Mouse (Mus musculus) T-helper 17 cell (primary cell): Measurements from ENCODE around the gene Fam13a.

Experiments
- in situ Hi-C, 2 experiments: fragments of 300-600 bp; cut with MboI, MseI; formaldehyde crosslinking; loops; 1 replicate in 1 of 2; 2 replicates in 1 of 2; pipeline ENCODE4 v1.15.1; 2025; ENCODE audit warnings: high pct_unique_total_duplicates in 2 of 2

Gene Fam13a

DNA sequence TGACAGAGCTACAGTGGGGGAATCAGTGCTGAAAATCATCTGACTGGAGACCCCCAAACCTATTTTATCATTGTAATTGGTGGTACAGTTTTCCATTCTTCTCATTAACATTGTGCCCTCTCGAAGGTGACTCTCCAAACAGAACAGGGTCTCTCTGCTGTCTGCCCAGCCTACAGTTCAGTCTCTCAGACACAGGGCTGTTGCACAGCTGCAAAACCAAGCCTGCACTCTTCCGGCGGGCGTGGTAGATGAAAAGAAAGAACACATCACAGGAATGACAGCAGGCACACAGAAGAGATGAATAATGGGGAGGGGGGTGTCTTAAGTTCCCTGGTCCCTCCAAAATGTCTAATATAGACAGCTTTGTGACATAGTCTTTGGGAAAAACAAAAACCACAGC, 90.2 kb downstream of the Fam13a start:
- in situ Hi-C loops = loop anchor here in 1 of 2 experiments (10.0 kb wide), 1 partner anchor 1961 kb away; no protein-coding TSS in a partner anchor

DNA sequence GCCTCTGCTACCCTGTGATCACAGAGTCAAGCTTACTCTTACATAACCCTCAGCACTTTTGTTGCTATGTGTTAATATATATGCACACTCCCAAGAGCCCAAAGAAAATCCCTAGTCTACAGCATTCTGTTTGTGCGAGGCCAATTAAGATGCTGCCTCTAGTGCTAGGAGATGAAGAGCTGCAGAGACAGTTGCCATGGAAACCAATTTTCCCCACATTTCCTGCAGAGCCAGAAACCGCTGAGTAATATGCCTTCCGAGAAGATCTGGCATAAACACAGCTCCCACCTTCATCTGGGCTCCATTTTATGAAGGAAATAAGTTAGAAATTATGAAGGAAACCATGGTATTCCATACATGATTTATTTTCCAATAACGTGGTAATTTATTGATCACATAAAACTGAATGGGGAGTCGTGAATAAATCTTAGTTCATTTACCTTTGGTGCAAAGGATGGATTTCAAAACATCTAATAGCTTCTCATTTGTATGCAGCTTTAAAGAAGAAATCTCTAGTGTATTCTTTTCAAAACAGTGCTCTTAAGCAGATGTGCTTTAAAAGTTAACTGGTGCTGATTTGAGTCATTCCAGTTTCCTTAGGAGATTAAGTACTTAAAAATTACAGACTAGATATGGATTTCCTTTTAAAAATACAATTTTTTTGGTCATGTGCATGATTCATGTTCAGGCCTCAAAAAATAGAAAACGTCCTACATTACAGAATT, 91.0 kb downstream of the Fam13a start:
- in situ Hi-C loops = loop anchor here in 1 of 2 experiments (10.0 kb wide), 1 partner anchor 1961 kb away; no protein-coding TSS in a partner anchor

DNA sequence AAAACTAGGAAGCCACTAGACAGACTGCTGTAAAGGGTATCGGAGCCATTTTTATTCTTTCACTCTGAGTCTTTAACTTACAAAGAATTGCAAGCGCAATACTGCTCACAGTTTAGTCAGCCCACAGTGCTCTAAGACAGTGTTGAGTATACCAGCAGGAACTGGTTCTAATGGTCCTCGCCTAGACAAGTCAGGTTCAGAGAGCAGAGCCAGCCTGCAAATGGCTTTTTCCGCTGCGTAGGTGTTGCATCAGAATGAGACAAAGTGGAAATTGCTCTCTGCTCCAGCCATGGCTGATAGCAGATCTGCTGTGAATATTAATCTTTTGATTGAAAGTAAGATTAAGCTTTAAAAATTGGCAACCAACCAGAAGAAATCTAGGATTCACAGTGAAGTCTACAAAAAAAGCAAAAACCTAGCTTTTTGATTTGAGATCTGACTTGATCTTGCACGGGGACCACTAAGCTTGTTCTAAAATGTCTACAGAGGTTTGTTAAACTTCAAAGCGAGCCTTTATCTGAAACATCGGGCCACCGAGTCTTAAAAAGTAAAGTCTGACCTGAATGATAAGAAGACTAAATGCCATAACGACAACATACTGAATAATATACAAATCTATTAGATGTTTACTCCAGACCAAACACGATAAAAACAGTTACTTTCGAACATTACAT, 91.7 kb downstream of the Fam13a start:
- in situ Hi-C loops = loop anchor here in 1 of 2 experiments (10.0 kb wide), 1 partner anchor 1962 kb away; no protein-coding TSS in a partner anchor

DNA sequence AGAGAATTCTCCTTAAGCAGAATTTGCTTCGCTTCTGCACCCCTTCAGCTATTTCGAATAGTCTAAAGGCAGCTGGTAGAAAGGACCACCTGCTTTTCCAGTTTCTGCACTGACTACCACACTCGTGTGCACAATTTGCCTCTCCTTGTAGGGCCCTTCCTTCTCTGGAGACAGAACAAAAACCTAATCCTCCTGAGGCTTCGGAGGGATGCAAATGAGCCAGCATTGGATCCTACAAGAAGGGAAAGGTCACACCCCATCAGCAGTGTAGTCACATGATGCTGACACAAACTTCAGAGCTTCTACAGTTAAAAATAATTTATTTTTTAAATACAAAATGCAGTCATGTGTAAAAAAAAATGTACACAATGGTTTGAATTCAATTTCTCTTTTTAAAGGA, 93.2 kb downstream of the Fam13a start:
- in situ Hi-C loops = loop anchor here in 1 of 2 experiments (10.0 kb wide), 1 partner anchor 1964 kb away; no protein-coding TSS in a partner anchor

DNA sequence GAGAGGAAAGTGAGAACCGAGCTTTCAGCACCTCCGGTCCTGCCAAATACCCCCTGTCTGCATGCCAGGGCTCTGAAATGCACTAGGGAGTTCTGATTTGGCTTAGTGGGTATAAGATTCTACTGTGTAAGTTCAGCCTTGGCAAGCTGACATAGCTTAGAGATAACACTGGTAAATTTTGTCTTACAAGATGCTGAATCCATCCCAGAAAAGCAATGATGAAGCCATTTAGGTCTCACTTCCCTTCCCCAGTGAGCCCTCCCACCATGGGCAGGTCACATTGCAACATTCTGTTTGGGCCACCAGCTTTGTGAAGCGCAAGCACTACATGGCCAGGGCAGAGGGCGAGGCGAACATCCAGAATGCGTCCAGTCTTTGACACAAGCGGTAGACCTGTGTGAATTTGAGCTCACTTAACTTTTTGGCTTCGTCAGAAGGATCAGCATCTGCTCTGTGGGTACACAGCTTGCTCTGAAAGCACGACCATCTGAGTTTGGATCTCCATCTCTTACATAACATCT, 94.4 kb downstream of the Fam13a start:
- in situ Hi-C loops = loop anchor here in 1 of 2 experiments (10.0 kb wide), 1 partner anchor 1965 kb away; no protein-coding TSS in a partner anchor

DNA sequence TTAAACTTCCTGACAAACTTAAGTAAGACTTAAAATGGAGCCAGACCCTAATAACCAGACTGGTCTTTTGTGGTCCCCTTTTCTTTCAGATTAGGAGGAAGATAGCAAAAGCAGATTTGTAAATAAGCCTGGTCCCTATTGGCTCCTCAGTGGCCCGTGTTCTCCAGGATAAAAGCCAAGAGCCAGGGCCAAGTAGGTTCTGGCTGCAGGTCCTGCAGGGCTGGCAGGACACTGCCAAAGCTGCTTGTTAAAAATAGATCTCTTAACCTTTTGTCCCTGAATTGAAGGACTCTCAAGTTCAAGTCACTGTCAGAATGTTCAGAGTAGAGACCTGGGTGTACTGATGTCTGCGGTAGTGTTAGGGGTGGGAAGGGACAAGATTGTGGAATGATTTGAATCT, 96.5 kb downstream of the Fam13a start:
- in situ Hi-C loops = no loop called here

DNA sequence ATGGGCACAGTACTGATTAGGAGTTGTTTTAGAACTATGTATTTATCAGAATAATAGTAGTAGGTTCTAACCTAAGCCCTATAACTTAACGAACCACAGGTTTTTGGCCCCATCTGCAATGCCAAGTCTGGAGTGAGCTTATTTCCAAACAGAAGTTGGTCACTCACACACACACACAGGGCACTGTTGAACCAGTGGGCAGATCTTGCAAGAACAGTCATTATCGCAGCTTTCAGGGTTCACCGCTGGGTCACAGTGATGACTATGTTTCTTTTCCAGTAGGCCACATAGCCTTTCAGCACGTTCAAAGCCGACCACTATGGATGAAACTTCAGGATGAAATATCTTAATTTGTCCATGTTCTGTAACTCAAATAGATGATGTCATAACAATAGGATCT, 101.8 kb downstream of the Fam13a start:
- in situ Hi-C loops = no loop called here

DNA sequence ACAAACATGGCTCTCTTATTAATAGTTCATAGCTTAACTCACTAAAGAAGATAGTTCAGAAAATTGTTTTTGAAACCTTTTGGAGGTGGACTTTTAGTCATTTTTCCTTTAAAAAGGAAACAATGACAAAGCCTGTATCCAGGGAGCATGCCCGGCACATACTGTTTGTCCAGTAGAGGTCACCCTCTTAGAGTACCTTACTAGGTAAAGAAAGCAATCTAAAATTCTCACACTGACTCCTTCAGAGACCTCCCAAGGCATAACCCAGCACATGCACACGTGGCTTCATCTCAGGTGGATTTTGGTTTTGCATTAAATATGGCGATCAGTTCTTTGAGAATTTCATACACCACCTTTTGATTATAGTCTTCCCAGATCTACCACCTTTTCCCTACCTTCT, 102.7 kb downstream of the Fam13a start:
- in situ Hi-C loops = no loop called here

DNA sequence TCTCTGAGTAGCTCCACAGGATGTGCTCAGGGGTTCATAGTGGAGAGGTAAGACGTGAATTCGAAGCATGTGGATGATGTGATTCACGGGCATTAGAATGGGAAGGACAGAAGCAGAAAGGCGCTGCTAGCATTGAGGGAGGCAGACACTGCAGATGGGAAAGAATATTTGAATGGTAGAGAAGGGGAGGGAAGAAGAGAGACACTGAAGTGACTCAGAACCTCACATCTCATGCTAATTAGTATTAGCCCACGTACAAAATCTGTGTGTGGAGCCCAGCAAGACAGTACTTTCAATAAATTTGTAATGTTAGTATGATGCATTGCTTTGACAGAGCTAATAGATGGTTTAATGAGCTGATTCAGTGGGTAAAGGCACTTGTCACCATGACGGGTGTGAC, 103.6 kb downstream of the Fam13a start:
- in situ Hi-C loops = no loop called here

DNA sequence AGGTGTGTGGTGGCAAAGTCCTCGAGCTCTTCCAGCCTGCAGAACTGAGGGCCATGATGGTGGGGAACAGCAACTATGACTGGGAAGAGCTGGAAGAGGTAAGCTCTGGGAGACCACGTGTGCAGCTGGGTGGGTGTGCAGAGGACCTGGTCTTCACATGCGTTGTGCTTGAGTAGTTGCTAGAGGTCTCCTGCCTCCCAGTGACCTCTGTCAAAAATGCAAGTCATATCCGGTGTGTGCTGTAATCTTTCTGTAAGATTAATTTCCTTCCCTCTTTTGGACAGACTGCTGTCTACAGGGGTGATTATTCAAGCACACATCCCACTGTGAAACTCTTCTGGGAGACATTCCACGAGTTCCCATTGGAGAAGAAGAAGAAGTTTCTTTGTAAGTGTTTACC, 107.9 kb downstream of the Fam13a start:
- in situ Hi-C loops = no loop called here

DNA sequence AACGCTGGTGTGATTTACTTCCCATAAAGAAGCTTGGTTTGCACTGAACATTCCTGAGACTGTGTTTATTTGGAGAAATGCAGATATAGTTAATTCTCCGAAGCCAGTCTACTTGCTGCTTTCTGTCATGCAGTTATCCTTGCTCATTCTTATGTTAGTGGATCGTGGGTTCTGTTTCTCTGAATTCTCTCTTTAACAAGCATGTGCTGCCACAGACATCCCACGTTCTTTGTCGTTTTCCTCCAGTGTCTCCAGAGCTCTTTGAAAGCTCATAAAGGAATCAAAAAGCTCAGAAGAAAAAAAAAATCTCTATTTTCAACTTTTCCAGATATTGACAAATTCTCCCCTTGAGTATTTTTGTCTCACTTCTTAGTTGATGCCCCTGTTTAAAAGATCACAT, 110.4 kb downstream of the Fam13a start:
- in situ Hi-C loops = no loop called here

DNA sequence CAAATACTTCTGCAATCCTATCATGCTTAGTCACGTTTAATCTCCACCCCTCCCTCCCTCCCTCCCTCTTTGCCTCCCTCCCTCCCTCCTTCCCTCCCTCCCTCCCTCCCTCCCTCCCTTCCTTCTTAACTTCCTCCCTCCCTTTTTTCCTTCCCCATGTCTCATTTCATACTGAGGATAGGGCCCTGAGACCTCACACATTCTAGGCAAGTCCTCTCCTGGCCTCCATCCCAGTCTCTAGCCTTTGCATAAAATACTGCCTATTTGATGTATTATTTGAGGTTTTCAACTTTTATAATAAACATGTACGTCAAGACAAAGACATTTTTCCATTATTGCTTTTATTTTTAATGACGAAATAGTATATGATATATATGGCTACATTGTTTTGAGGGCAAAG, 110.8 kb downstream of the Fam13a start:
- in situ Hi-C loops = no loop called here

DNA sequence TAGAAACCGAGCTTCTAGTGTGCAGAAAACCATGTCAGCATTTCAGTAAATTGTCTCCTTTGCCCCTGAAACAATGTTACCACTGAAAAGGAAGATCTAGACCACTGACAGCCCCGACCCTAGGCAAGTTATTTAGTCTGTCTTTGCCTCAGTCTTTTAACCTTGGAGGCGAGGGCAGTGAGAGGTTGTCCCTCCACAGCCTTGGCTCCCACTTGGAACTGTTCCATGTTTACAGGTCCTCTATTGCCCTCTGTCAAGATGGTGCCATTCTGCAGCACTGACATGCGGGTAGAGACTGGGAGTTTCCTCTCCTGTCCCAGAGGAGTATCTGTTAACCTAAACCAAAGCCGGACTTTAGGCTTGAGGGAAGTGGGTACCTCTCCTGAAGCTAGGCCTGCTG, 111.5 kb downstream of the Fam13a start:
- in situ Hi-C loops = no loop called here

DNA sequence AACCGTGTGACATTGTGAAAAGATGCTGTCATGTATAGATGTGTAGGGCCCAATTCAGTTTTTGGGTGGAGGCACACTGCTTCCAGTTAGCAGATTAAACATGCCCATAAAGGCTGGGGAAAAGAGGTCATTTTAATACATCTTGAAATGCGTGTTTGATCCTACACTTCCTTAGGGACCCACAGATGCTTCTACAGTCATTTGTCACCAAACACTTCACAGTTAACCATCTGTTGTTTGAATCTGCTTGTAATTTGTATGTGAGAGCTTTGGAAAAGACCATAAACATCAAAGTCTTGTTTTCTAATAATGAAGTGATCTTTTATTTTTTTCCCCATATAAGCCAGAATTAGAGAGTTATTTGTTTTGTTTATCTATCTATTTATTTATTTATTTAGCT, 116.6 kb downstream of the Fam13a start:
- in situ Hi-C loops = no loop called here

DNA sequence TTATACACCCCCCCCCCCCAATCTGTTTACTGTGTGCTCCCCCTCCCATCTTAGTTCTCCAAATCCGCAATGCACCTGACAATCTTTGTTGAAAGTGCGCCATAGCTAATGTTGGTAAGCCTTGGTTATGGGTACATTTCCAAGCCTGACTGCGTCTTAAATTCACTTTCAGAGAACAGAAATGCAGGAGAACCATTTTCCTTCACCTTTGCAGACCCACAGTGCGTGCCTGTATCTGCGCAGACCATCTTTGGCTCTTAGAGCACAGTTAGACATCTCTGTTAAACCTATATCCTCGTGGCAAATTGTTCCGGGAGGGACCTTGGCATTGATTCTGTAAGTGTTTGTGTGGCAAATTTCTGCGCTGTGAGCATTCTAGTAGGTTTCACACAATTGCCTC, 117.0 kb downstream of the Fam13a start:
- in situ Hi-C loops = no loop called here

DNA sequence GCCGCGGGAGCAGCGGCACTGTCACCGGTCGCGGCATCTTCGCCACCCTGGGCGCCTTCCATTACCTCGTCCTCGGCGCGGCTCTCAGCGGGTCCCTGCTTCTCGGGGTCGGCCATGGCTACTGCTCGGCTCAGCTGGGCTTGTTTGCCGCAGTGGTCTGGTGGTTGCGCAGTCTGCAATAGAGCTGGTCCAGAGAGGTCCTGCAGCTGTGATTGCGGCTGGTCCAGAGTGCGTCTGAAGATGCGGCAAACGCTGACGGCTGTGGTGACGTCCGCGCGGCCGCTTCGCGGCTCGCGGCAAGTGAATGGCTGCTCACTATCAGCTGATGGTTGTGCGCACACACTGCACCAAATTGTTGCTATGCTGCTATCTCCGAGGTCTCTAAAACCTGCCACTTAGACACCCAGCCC, 117.5 kb downstream of the Fam13a start, which contains the start of gene Nap1l5:
Gene Nap1l5, minus strand, starts transcription at position 225 of the 410 bp plus-strand sequence.
- in situ Hi-C loops = no loop called here

DNA sequence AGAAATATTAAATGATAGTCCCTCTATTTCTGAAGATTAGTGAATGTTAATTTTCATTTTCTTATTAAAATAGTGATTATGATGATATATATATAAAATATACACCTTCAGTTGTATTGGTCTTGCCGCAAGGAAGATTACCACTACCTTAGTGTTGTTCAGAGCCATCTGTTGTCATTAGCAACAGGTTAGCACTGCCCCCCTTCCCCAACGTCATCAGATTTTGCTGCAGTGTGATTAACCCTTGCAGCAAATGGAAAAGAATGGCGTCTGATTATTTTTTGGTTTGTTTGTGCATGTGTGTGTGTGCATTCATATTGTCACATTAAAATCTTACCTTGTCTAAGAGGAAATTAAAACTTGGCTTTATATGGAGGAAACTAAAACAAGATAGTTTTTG, 119.8 kb downstream of the Fam13a start:
- in situ Hi-C loops = no loop called here

DNA sequence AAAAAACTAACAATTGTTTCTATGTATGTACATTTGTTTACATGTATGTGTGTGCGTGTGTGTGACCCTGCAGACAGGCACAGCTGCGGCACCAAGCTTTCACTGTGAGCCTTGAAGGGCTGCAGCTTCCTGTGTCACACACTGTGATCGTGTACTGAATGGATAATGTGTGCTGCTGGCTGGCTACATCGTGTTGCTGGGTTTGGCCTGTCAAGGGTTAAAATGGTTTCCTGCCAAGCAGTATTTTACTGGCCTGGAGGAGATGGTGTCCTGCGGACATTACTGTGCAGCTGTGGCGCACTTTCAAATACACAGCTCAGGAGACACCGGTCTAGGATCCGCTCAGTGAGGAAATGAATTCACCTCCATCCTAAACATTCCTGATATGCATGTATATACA, 121.2 kb downstream of the Fam13a start:
- in situ Hi-C loops = no loop called here

DNA sequence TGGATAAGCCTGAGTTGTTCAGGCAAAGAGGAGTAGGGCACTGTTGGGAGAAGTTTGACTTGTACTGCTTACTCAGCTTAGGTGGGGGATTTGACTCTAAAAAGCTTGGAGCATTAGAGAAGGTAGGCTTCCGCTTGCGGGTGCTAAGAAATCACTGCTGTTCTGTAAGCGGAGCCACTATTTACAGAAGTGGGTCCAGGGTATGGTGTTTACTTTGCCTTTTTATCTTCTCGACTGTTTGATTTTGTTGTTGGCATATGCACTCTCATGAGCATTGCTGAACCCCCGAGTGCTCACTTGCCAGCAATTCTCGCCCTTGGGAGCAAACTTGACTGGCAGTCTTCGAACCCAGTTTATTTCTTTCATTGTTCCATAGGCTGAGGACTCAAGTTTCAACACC, 123.8 kb downstream of the Fam13a start:
- in situ Hi-C loops = no loop called here

DNA sequence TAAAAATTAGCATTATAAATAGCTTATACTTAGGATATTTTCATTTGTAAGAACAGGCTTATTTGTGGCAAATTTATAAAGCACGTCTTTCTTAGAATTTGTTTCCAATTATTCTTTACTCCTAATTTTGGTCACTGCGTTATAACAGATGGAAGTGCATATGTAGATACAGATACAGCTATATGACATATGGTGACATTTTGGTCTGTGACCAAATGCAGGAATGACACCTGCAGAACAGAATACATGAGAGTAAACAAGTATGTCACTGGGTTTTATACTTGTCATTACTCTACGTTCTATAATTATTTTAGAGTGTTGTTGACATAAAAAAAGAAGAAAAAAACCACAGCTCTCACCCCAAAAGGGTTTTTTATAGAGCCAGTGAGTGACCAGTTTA, 125.3 kb downstream of the Fam13a start:
- in situ Hi-C loops = no loop called here

DNA sequence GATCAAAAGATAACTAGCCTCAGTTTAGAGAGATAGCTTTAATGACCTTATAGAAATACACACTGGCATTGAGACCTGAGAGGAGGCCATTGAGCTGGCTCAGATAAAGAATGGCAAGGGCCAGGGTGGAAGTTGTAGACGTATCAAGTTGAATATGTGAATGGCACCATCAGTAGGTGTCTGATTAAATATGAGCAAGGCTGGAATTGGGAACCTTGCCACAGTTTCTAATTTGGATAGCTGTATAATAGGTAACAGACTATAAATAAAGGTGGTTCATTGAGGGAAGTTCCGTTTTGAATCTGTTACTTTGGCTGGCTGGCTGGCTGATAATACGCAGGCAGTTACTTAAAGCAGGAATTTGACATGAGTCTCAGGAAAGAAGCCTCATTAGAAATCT, 127.7 kb downstream of the Fam13a start:
- in situ Hi-C loops = no loop called here

DNA sequence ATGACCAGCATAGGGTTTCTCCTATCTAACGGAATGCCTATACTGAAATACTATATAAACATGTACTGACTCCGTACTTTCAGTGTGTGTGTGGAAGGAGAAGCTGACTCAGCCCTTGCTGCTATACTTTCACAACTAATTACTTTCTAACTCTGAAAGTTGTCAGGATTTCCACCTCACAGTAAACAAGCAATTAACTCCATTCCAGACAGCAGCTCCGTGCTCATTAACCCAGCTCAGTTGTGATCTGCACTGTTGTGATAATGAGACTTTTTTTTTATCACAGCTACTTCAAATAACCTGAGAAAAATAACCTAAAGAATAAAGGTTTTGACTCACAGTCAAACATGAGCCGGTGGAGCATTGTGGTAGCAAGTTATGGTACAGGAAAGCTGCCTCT, 129.4 kb downstream of the Fam13a start:
- in situ Hi-C loops = no loop called here

DNA sequence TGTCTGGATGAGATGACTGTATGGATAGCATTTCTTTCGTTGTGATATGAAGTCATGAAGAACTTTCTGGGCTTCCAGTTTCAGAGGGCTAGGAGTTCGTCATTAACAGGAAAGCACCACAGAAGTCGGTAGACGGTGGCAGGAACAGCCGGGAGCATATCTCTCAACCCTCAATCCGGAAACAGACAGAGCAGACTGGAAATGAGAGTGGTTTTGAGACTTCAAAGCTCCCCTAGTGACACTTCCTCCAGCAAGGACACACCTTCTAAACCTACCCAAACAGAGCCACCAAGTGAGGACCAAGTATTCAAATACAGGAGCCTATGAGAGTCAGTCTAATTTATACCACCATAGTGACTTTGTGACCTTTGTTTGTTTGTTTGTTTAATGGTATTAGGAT, 131.0 kb downstream of the Fam13a start:
- in situ Hi-C loops = no loop called here
